Mouse (Mus musculus) large intestine, adult 2 months (tissue): ENCODE results near the gene Dmap1. TPM values are rescaled to one million over a fixed set of nuclear protein-coding genes. Genes with fewer than 3 reads are reported as not detected.

Experiments used
- DNase-seq: peaks from one replicate; pipeline ENCODE4 v3.0.0-alpha.2; 2012; ENCODE audit warnings: low read depth, low spot score
- WGBS: fragments of 180-500 bp; shearing (Covaris S2); methylation state at CpG from one replicate; pipeline ENCODE4 v1.1.7; 2018; 5-methylcytosine and 5-hydroxymethylcytosine counted together
- polyA plus RNA-seq: library from polyadenylated mRNA; depleted of rRNA; stranded (reverse); fragments of >200 nt; gene quantifications from 2 replicates; pipeline ENCODE4 v1.2.3, GENCODE M21; 2012

Dmap1 gene
- polyA plus RNA-seq, 1 experiment: 16.2 TPM

DNA sequence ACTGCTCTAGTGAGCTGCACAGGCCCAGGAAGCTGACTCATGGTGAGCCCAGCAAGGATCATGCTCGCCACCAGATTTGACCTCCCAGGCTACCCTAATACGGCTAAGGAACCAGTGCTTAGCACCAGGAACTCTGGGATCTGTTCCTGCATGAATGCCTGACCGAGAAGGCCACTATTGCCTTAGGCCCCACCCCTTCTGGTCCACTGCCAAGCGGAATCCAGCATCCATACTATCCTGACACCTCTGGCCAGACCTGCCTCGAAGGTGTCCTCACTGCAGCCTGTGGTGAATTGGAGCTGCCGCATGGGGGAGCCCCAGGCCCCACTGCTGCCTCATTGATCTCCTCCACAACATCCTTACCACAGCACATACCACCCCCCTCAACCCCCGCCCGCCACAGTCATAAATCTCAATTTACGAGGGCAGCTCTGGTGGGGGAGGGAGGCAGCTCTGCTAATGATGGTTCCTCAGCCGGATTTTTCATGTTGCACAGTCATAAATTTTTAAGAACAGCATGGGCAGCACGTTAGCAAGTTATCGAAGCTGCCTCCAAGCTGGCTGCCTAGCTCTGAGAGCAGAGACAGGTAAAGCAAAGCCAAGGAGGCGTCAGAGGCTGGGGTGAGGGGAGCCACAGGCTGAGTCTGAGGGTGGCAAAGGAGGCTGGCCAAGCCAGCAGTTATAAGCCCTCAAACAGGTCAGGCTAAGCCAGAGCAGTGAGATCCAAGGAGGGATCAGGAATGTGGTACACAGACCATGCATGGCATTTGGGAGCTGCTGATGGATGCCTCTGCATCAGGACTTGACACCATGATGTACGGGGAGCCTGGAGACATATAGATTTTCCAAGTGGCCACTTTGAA, 23.3 kb downstream of the Dmap1 start:
- WGBS: 45% methylated on average over 14 of the region's 14 CpGs
- DNase-seq: peak; percentile 69

- no peak for DNase-seq
- WGBS: 82% methylated on average over 4 of the region's 4 CpGs
These were observed 24.4 kb downstream of the Dmap1 start for GRCm38 (mm10) chr4:117657646-117658045.

- DNase-seq: no peak
- WGBS: 83% methylated on average over 6 of the region's 6 CpGs
These were observed 25.1 kb downstream of the Dmap1 start for GRCm38 (mm10) chr4:117656961-117657360.

GRCm38 (mm10) chr4:117655500-117655863, 26.6 kb downstream of the Dmap1 start:
- DNase-seq: no peak
- WGBS: 95% methylated on average over 5 of the region's 5 CpGs

DNA sequence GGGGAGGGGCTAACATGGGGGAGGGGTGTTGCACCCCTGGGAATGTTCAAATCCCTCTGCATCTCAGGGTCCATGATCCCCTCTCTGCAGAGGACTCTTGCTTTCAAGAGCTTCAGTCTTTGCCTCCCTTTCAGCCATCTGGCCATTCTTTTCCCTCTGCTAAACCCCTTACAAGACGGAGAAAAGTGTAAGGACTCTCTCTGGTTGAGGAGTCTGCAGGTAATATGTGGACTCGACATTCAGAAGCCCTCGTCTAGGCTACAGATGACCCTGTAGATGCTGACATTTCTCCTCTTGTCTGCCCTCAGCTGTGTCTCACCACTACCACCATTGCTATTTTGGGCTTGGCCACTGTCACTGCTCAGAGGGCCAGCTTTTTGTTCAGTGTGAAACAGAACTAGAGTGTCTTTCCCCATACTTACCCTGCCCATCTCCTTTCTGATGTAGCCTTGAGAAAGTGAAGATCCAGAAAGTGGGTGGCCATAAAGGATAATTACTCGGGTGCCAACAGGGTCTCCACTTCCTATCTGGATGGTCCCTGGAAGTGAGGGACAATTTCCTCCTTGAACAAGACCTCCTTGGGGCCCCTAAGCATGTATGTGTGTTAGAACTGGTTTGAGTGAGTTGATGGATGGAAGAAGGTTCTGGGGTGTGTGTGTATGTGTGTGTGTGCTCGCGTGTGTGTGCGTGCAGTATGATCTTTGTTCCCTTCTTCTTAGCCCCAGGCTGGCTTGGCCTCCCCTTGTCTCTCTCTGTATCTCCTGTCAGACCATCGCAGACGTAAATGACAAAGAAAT, 27.2 kb downstream of the Dmap1 start:
- WGBS: 88% methylated on average over 9 of the region's 9 CpGs
- no peak for DNase-seq

GRCm38 (mm10) chr4:117654016-117654702, 27.9 kb downstream of the Dmap1 start:
- no peak for DNase-seq
- WGBS: 78% methylated on average over 10 of the region's 10 CpGs

DNA sequence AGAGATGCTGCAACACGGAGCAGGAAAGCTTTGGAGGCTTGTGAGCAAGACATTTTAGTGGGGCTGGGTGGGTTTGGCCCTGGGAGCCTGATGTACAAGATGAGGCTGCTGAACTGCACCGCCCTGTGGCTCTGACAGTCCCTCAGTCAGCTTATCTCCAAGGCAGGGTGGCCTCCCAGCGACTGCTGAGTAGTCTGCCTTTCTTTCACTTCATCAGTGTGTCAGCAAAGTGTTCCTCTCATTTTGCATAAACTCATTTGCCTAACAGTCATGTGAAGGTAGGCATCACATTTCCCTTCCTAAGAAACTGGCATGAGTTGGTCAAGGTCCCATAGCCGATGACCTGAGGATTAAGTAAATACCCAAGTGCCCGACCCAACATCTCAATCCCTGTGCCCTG, 29.3 kb downstream of the Dmap1 start:
- no peak for DNase-seq
- WGBS: 68% methylated on average over 5 of the region's 5 CpGs

GRCm38 (mm10) chr4:117651626-117652101, 30.4 kb downstream of the Dmap1 start:
- no peak for DNase-seq
- 78% methylated on average over 8 of the region's 8 CpGs for WGBS

GRCm38 (mm10) chr4:117646926-117647755, 34.9 kb downstream of the Dmap1 start:
- no peak for DNase-seq
- WGBS: 89% methylated on average over 23 of the region's 23 CpGs

DNA sequence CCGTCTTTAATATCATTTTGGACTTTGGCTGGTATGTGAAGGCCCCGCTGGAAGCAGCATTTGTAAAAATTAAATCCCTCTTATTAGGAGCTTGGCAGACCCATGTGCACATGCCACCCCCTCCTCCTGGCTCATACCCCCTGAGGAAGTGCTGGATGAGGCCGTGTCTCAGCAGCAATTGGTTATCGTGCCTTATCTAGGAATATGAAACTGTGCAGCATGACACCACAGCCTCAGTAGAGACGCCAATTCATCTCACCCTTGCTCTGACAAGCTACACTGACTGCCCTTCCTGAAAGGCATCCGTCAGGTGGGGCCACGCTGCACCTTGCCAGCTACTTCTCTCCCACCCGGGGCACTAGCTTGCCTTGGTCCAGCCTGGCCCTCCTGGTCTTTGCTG, 35.6 kb downstream of the Dmap1 start:
- WGBS: 87% methylated on average over 8 of the region's 8 CpGs
- DNase-seq: no peak

DNA sequence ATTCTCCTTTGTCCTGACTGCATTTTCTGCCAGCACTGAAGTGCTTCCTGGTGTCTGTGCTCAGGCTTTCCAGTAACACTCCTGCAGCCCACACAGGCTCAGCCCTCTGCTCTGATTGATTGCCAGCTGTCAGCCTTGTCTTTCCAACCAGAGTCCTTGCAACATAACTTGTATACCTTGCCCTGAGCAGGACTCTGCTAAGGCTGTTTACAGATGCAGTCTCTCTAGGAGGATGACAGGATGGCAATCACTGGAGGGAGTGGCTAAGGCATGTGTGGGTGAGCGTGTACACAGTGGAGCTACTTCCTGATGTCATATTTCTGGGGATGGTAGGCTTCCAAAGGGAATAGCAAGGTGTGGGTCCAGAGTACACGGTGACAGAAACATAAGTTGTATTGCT, 36.2 kb downstream of the Dmap1 start:
- no peak for DNase-seq
- WGBS: 32% methylated on average over 2 of the region's 2 CpGs

- DNase-seq: no peak
These were observed 37.0 kb downstream of the Dmap1 start for GRCm38 (mm10) chr4:117645031-117645435.

GRCm38 (mm10) chr4:117641804-117642203, 40.3 kb downstream of the Dmap1 start:
- 42% methylated on average over 1 of the region's 1 CpGs for WGBS

More at GRCm38 (mm10) chr4:117645031-117645435, 37.0 kb downstream of the Dmap1 start:
- 78% methylated on average over 22 of the region's 22 CpGs for WGBS

GRCm38 (mm10) chr4:117640925-117641703, 41.0 kb downstream of the Dmap1 start:
- DNase-seq: no peak
- 96% methylated on average over 1 of the region's 1 CpGs for WGBS

More at GRCm38 (mm10) chr4:117641804-117642203, 40.3 kb downstream of the Dmap1 start:
- DNase-seq: no peak

- DNase-seq: no peak
- WGBS: 93% methylated on average over 22 of the region's 22 CpGs
These were observed 45.0 kb downstream of the Dmap1 start for GRCm38 (mm10) chr4:117636891-117637613.

DNA sequence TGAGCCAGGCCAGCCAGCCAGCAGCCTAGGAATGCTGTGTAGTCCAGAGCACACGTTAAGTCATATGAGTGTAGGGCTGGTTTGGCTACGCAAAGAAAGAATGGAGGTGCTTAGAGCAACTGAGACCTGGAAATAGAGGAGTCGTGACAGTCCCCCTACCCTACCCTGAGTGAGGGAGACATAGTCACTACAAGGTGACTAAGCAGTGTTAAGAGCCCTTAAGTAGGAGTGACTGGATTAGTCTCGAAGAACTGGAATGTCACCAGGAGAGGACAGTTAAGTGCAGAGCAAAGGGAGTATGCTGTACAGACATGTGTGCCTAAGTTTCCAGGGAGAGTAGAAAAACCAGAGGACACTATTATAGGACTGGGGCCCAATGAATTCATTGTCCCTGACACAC, 45.9 kb downstream of the Dmap1 start:
- DNase-seq: no peak
- WGBS: 92% methylated on average over 4 of the region's 4 CpGs

GRCm38 (mm10) chr4:117634642-117635041, 47.4 kb downstream of the Dmap1 start:
- DNase-seq: no peak
- WGBS: 86% methylated on average over 7 of the region's 7 CpGs

GRCm38 (mm10) chr4:117633527-117633926, 48.5 kb downstream of the Dmap1 start:
- no peak for DNase-seq

More at GRCm38 (mm10) chr4:117633527-117633926, 48.5 kb downstream of the Dmap1 start:
- WGBS: 34% methylated on average over 5 of the region's 5 CpGs
